Mouse (Mus musculus) hindbrain, embryonic 12.5 days (tissue): ENCODE data around the gene Hmg20a. TPM values are rescaled to one million over a fixed set of nuclear protein-coding genes. Genes with fewer than 3 reads are reported as not detected.

ENCODE experiments used
- ATAC-seq: fragments of 200-750 bp; cut with Nextera tagmentation; 2 replicates; pipeline ENCODE4 v1.8.0; 2017; ENCODE audit warnings: moderate TSS enrichment; ENCODE audit not compliant: low FRiP score
- H3K27ac ChIP-seq: fragments of 300-500 bp; sonication (generic); 2 replicates; pipeline ENCODE4 v1.5.1; 2016; ENCODE audit warnings: mild to moderate bottlenecking
- H3K27me3 ChIP-seq: fragments of 300-500 bp; sonication (generic); 2 replicates; pipeline ENCODE4 v1.6.1; 2016; ENCODE audit warnings: mild to moderate bottlenecking
- H3K36me3 ChIP-seq: fragments of 300-500 bp; sonication (generic); 2 replicates; pipeline ENCODE4 v1.6.1; 2016; ENCODE audit warnings: mild to moderate bottlenecking
- H3K4me1 ChIP-seq: fragments of 300-500 bp; sonication (generic); 2 replicates; pipeline ENCODE4 v1.6.1; 2016
- H3K4me2 ChIP-seq: fragments of 300-500 bp; sonication (generic); replicated peaks from 2 replicates; pipeline ENCODE4 v1.6.1; 2016; ENCODE audit warnings: mild to moderate bottlenecking
- H3K4me3 ChIP-seq: fragments of 300-500 bp; sonication (generic); 2 replicates; pipeline ENCODE4 v1.5.1; 2016; ENCODE audit warnings: mild to moderate bottlenecking
- H3K9ac ChIP-seq: fragments of 300-500 bp; sonication (generic); 2 replicates; pipeline ENCODE4 v1.6.1; 2016; ENCODE audit warnings: mild to moderate bottlenecking, moderate library complexity
- H3K9me3 ChIP-seq: fragments of 300-500 bp; sonication (generic); replicated peaks from 2 replicates; pipeline ENCODE4 v1.6.1; 2016; ENCODE audit warnings: mild to moderate bottlenecking
- WGBS: fragments of 180-500 bp; shearing (Covaris S2); methylation state at CpG from one replicate; pipeline ENCODE4 v1.1.7; 2016; 5-methylcytosine and 5-hydroxymethylcytosine counted together
- polyA plus RNA-seq: library from polyadenylated mRNA; unstranded; fragments of >200 nt; fragmentation: Nextera tagmentation; extraction: Ambion mirVana; gene quantifications from 2 replicates; pipeline ENCODE4 v1.2.1, GENCODE M21; 2016

Gene Hmg20a
- polyA plus RNA-seq, 1 experiment from 2014 or later = 83.1 TPM

DNA sequence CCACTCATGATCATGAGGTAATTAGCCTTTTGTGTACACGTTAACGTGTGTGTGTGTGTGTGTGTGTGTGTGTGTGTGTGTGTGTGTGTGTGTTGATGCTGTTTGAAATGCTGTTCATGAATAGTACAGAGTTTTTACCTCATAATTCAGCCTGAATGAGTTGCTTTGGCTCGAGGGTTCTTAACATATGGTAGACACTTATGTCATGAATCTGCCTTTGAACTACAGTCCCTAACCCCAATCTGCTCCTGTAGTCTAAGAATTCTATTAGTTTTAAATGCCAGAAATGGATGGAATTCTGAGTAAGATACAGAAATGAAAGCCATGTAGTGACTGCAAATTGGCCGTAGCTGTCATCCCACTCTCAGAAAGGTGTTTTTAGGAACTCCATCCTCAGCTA is 64.2 kb downstream of the Hmg20a start:
- H3K27ac ChIP-seq = no peak overlapping the region
- WGBS = 94% methylated on average over 4 of the region's 4 CpGs
- ATAC-seq = no peak
- no peaks in the 10 kb centered on the region for H3K27me3 ChIP-seq
- H3K4me3 ChIP-seq = no peak overlapping the region
- H3K9ac ChIP-seq = no peak overlapping the region
- H3K4me2 ChIP-seq = no peak overlapping the region
- no peaks in the 10 kb centered on the region for H3K4me1 ChIP-seq
- peaks cover 14% of the 10 kb centered on the region for H3K36me3 ChIP-seq
- no peaks in the 10 kb centered on the region for H3K9me3 ChIP-seq

GRCm38 (mm10) chr9:56485423-56485822 is 67.0 kb downstream of the Hmg20a start:
- H3K27ac ChIP-seq = no peak overlapping the region
- 74% methylated on average over 1 of the region's 1 CpGs for WGBS
- H3K9ac ChIP-seq = no peak overlapping the region
- no peak overlapping the region for H3K4me3 ChIP-seq
- ATAC-seq = no peak
- no peaks in the 10 kb centered on the region for H3K4me1 ChIP-seq
- peaks cover 37% of the 10 kb centered on the region for H3K36me3 ChIP-seq
- H3K4me2 ChIP-seq = no peak overlapping the region
- no peaks in the 10 kb centered on the region for H3K27me3 ChIP-seq
- no peaks in the 10 kb centered on the region for H3K9me3 ChIP-seq

DNA sequence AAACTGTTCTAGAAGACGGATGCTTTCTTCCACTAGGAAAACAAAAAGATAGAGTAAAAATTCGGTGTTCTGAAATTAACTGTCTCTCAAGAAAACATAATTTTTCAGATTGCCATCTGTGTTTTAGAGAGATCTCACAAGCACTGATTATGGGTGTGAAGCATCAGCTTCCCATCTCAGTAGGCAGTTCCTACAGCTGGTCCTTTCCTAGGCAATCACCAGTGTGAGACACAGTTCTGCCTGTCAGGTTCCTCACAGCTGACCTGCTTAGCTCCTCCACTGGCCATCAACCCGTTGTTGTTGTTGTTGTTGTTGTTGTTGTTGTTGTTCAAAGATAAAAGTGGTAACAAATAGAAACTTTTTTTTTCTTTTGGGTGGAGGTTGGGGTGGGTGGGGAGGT is 67.7 kb downstream of the Hmg20a start:
- no peaks in the 10 kb centered on the region for H3K27me3 ChIP-seq
- no peaks in the 10 kb centered on the region for H3K9me3 ChIP-seq
- ATAC-seq = no peak
- no peak overlapping the region for H3K4me3 ChIP-seq
- no peaks in the 10 kb centered on the region for H3K4me1 ChIP-seq
- H3K4me2 ChIP-seq = no peak overlapping the region
- H3K9ac ChIP-seq = no peak overlapping the region
- H3K27ac ChIP-seq = no peak overlapping the region
- WGBS = 92% methylated on average over 3 of the region's 3 CpGs
- H3K36me3 ChIP-seq = peaks cover 44% of the 10 kb centered on the region

DNA sequence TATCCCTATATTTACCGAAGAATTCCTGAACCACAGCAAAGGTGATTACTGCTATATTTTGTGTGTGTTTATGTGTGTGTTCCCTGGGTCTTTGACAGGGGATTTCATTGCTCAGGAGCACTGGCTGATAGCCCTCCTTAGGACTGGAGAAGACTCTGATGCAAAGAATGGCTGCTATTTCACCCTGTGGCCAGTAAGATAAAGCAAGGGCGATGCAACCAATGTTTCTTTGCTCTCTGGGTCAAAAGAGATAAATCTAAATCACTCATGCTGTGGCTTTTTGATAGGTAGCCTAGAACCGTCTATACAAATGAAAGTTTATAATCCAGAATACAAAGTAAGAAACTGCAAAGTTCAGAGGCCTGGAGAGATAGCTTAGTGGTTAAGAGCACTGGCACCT is 69.2 kb downstream of the Hmg20a start:
- H3K9me3 ChIP-seq = no peaks in the 10 kb centered on the region
- peaks cover 47% of the 10 kb centered on the region for H3K36me3 ChIP-seq
- no peak overlapping the region for H3K4me2 ChIP-seq
- no peaks in the 10 kb centered on the region for H3K4me1 ChIP-seq
- no peak overlapping the region for H3K27ac ChIP-seq
- ATAC-seq = no peak
- no peak overlapping the region for H3K4me3 ChIP-seq
- WGBS = 95% methylated on average over 3 of the region's 3 CpGs
- H3K27me3 ChIP-seq = no peaks in the 10 kb centered on the region
- no peak overlapping the region for H3K9ac ChIP-seq

- peaks cover 49% of the 10 kb centered on the region for H3K36me3 ChIP-seq
- H3K27me3 ChIP-seq = no peaks in the 10 kb centered on the region
- H3K4me3 ChIP-seq = no peak overlapping the region
- no peak overlapping the region for H3K9ac ChIP-seq
- no peak overlapping the region for H3K4me2 ChIP-seq
- H3K9me3 ChIP-seq = no peaks in the 10 kb centered on the region
- ATAC-seq = no peak
- peak overlapping the region; percentile 64 for H3K27ac ChIP-seq
- H3K4me1 ChIP-seq = peaks cover 13% of the 10 kb centered on the region
- 65% methylated on average over 3 of the region's 3 CpGs for WGBS
These were observed 74.0 kb downstream of the Hmg20a start for GRCm38 (mm10) chr9:56492391-56492790.

GRCm38 (mm10) chr9:56492916-56493315 is 74.5 kb downstream of the Hmg20a start:
- H3K9ac ChIP-seq = no peak overlapping the region
- H3K4me1 ChIP-seq = peaks cover 13% of the 10 kb centered on the region
- no peak overlapping the region for H3K4me2 ChIP-seq
- 28% methylated on average over 1 of the region's 1 CpGs for WGBS
- H3K27me3 ChIP-seq = no peaks in the 10 kb centered on the region
- peak overlapping the region; percentile 64 for H3K27ac ChIP-seq
- peaks cover 48% of the 10 kb centered on the region for H3K36me3 ChIP-seq
- H3K4me3 ChIP-seq = no peak overlapping the region
- ATAC-seq = 0 out of 2 replicates have a peak, but pooled peaks have one; percentile 46
- no peaks in the 10 kb centered on the region for H3K9me3 ChIP-seq

- Histone ChIP-seq H3K4me2 (no peak overlapping the region), H3K4me1 (peaks cover 13% of the 10 kb centered on the region), H3K9me3 (no peaks in the 10 kb centered on the region), H3K27ac (peak overlapping the region; percentile 40; the same call in 1 of the 2 replicates), H3K9ac (no peak overlapping the region; the same call in 1 of the 2 replicates), H3K36me3 (peaks cover 28% of the 10 kb centered on the region), H3K27me3 (no peaks in the 10 kb centered on the region), H3K4me3 (no peak overlapping the region)
- ATAC-seq = no peak
- 32% methylated on average over 7 of the region's 7 CpGs for WGBS
These were observed 76.7 kb downstream of the Hmg20a start for GRCm38 (mm10) chr9:56495088-56495487.

DNA sequence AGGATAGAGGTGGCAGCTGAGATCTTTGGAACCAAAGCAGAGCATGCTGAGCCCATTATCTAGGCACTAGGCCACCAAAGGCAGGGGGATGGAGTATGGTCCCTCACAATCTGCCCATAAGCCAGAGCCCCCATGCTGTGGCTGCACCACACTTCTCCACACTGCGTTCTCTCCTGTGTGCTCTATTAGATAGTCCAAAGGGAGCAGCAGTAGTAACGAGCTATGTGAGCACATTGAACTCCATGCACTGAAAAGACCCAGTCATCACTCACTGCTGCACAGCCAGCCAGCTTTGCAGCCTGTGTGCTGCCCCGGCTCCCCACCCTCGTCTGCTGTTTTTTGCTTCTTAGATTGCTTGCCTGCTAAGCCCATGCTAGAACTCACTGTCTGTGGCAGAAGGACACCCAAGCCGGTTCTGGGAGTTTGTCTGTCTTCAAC is 77.4 kb downstream of the Hmg20a start:
- H3K4me2 ChIP-seq = no peak overlapping the region
- H3K27ac ChIP-seq = peak overlapping the region; percentile 40; the same call in 1 of the 2 replicates
- no peak overlapping the region for H3K9ac ChIP-seq
- H3K4me3 ChIP-seq = no peak overlapping the region
- no peaks in the 10 kb centered on the region for H3K9me3 ChIP-seq
- H3K36me3 ChIP-seq = peaks cover 21% of the 10 kb centered on the region
- no peak for ATAC-seq
- WGBS = 38% methylated on average over 5 of the region's 5 CpGs
- peaks cover 13% of the 10 kb centered on the region for H3K4me1 ChIP-seq
- H3K27me3 ChIP-seq = no peaks in the 10 kb centered on the region

GRCm38 (mm10) chr9:56496567-56496966 is 78.2 kb downstream of the Hmg20a start:
- Histone ChIP-seq H3K9me3 (no peaks in the 10 kb centered on the region), H3K4me3 (no peak overlapping the region), H3K4me1 (peaks cover 18% of the 10 kb centered on the region), H3K27ac (no peak overlapping the region), H3K4me2 (no peak overlapping the region), H3K36me3 (peaks cover 14% of the 10 kb centered on the region), H3K9ac (no peak overlapping the region), H3K27me3 (no peaks in the 10 kb centered on the region)
- WGBS = 91% methylated on average over 5 of the region's 5 CpGs
- no peak for ATAC-seq

DNA sequence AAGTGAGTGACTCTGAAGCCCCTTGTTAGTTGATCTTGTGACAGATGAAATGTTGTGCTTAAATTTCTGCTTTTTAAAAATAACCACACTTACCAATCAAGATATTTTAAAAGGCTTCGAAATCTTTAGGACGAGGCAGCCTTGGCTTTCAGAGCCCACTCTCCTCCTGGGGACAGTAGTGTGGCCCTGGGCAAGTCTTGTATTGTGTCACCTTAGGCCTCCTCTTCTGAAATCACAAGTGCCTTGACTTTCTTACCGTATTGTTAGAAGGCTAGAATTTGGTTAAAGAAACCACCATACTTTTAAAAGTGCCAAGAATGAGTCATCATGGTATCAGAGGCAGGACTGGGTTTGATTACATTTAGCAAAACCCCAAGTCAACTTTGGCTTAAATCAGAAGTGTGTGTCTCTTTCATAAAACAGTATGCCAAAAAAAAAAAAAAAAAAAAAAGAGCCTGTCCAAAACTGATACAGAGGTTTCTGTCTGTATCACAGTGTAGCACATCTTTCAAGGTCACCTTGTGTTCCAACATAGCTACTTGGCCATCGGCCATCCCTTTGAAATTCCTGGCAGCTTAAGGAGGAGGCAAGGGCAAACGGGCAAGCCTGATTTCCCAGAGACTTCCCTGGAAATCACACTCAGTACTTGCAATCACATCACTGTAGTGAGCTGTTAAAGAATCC is 78.9 kb downstream of the Hmg20a start:
- no peak for ATAC-seq
- Histone ChIP-seq H3K36me3 (peaks cover 8% of the 10 kb centered on the region; the same call in 1 of the 2 replicates), H3K9ac (no peak overlapping the region), H3K4me1 (peaks cover 21% of the 10 kb centered on the region), H3K9me3 (no peaks in the 10 kb centered on the region), H3K27ac (no peak overlapping the region), H3K4me2 (no peak overlapping the region), H3K4me3 (no peak overlapping the region), H3K27me3 (no peaks in the 10 kb centered on the region)
- WGBS = 79% methylated on average over 5 of the region's 5 CpGs

- Histone ChIP-seq H3K4me2 (no peak overlapping the region), H3K27ac (no peak overlapping the region), H3K9ac (no peak overlapping the region), H3K27me3 (no peaks in the 10 kb centered on the region), H3K4me3 (no peak overlapping the region), H3K36me3 (peaks cover 8% of the 10 kb centered on the region; the same call in 1 of the 2 replicates), H3K9me3 (no peaks in the 10 kb centered on the region), H3K4me1 (peaks cover 35% of the 10 kb centered on the region)
- 83% methylated on average over 8 of the region's 8 CpGs for WGBS
- no peak for ATAC-seq
These were observed 81.1 kb downstream of the Hmg20a start for GRCm38 (mm10) chr9:56499324-56500067.

DNA sequence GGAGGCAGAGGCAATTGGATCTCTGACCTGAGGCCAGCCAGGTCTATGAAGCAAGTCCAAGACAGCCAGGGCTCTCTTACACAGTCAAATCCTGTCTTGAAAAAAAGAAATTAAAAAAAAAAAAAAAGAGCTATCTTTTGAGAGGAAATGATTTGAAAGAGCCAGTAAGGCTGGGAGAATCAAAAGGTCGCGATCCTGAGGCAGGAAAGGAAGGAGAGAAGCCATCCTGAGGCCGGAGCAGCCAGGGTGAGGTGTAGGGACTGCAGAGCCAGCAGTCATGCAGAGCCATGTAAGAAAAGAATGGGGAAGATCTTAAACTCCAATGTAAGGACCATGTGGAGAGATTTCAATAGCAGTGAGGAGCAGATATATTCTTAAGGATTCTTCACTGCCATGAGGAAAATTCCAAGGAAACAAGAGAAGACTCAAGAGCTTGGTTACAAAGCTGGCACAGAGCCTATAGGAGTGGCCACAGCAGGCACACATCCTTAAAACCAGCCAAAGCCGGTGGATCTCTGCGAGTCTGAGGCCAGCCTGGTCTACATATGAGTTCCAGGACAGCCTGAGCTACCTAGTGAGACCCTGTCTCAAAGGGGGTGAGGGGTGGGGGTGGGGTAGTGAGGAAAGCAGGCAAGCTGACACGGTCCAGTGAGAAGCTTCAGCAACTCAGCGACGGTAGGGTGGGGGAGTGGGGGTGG is 82.6 kb downstream of the Hmg20a start:
- H3K4me1 ChIP-seq = peaks cover 33% of the 10 kb centered on the region
- no peak overlapping the region for H3K27ac ChIP-seq
- no peak for ATAC-seq
- no peak overlapping the region for H3K4me2 ChIP-seq
- WGBS = 75% methylated on average over 8 of the region's 8 CpGs
- 0 out of 2 replicates have a peak, but pooled peaks cover 4% of the 10 kb centered on the region for H3K36me3 ChIP-seq
- H3K9me3 ChIP-seq = no peaks in the 10 kb centered on the region
- H3K9ac ChIP-seq = no peak overlapping the region
- no peak overlapping the region for H3K4me3 ChIP-seq
- H3K27me3 ChIP-seq = no peaks in the 10 kb centered on the region
